Mouse (Mus musculus): ENCODE measurements around the gene Itih3. TPM values are rescaled to one million over a fixed set of nuclear protein-coding genes. Genes with fewer than 3 reads are reported as not detected.

The Itih3 gene
- total RNA-seq, 2 experiments from 2014 or later, result 25.4 to 25.7 TPM

DNA sequence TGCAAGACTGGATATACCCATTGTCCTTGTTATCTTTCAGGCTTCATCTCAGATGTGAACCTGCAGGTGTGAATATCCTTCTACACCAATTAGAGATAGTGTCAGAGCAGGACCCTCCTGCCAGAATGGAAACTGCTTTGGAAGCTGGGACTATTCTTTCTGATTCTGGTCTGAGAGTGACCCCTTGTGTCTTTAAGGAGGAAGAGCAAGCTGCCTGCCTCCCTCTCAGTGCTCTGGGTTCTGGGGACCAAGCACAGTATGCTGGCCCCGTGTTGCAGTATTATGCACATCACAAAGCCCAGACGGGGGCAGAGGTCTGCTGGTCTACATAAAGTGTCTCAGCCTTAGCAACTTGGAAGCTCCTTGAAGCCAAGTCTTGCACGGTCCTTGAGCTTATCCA lies 58.2 kb downstream of the Itih3 start:
- DNase-seq (ENCODE audit: extremely low spot score in 1 of 2, low spot score in 1 of 2), result no peak

GRCm38 (mm10) chr14:30862368-30862767 lies 61.2 kb downstream of the Itih3 start:
- no peak for DNase-seq (ENCODE audit: extremely low spot score in 1 of 2, low spot score in 1 of 2)

DNA sequence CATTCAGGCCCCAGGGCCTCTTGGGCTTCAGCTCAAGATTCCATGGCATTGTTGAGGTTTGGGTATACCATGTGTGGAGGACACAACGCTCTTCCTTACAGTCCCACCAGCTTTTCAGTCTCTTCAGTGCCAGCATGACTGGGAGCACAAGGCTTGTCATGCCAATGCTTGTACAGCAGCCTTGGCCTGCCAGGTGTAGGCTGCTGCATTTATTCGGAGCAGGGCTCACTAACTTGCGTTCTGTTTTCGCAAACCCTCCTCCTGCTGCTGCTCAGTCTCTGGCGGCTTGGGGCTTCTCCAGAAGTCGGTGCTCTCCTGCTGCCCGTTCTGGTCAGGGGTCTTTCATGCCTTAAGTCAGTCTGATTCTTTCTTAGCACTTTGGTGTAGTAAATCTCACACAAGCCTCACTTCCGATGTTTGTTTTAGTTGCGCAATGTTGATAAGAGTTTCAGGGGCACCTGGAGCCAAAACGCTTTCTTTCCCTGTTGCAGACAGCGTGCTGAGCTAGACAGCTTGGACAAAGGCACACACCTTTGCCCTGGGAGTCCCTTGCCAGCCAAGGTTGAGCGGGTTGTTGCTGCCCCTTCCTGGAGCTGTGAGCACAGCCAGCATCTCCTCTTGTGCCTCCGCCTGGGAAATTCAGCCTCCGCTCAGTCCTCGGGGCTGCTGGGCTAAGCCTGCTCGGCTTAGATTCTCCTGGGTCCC lies 62.0 kb downstream of the Itih3 start:
- no peak for DNase-seq (ENCODE audit: extremely low spot score in 1 of 2, low spot score in 1 of 2)

Other genes starting within 250 kb of the Itih3 start
- gene Sfmbt1, start 208.9 kb downstream of the Itih3 start, total RNA-seq (2021), result 10 to 100 TPM; 28.9 to 30.1 TPM
- gene Tmem110, start 98.2 kb downstream of the Itih3 start, total RNA-seq (2021), result 10 to 100 TPM; 19.2 to 24.6 TPM
- gene Mustn1, start 44.6 kb downstream of the Itih3 start, total RNA-seq (2021), result 1 to 10 TPM; 1.3 TPM
- gene Itih4, start 37.3 kb downstream of the Itih3 start, total RNA-seq (2021), result not detected
- gene Itih1, start 19.5 kb upstream of the Itih3 start, total RNA-seq (2021), result not detected
- 10 to 100 TPM; 16.9 to 17.0 TPM for gene Nek4, start 27.6 kb upstream of the Itih3 start, total RNA-seq (2021)
- 10 to 100 TPM; 35.7 to 49.0 TPM for gene Glt8d1, start 77.6 kb upstream of the Itih3 start, total RNA-seq (2021)
- 100 to 1,000 TPM; 171 to 189 TPM for gene Spcs1, start 77.9 kb upstream of the Itih3 start, total RNA-seq (2021)
- gene Pbrm1, start 95.4 kb upstream of the Itih3 start, total RNA-seq (2021), result 10 to 100 TPM; 55.3 to 59.0 TPM
- 10 to 100 TPM; 36.0 to 57.6 TPM for gene Gnl3, start 95.4 kb upstream of the Itih3 start, total RNA-seq (2021)
- gene Smim4, start 205.2 kb upstream of the Itih3 start, total RNA-seq (2021), result 10 to 100 TPM; 28.6 to 29.6 TPM
- 10 to 100 TPM; 12.8 to 17.9 TPM for gene Nt5dc2, start 207.3 kb upstream of the Itih3 start, total RNA-seq (2021)
- gene Stab1, start 244.9 kb upstream of the Itih3 start, total RNA-seq (2021), result 10 to 100 TPM; 13.9 to 17.5 TPM